Mouse (Mus musculus) thymus, adult 2 months (tissue): ENCODE measurements around the gene Mid1. TPM values are rescaled to one million over a fixed set of nuclear protein-coding genes. Genes with fewer than 3 reads are reported as not detected.
A peak's percentile ranks its signal among the peaks of the same experiment; 100 is the strongest.
"Not testable (repeated sequence)": the region's sequence is repeated elsewhere in the genome, so short reads cannot be mapped to it uniquely, and the experiment has no call there.

ENCODE experiments used
- DNase-seq: peaks from one replicate; pipeline ENCODE4 v3.0.0; 2021
- H3K27ac ChIP-seq: fragments of 200-500 bp; 2 replicates; pipeline ENCODE4 v1.5.1; 2012; ENCODE audit warnings: low read length, control low read depth; ENCODE audit not compliant: control insufficient read depth, insufficient read depth
- H3K27me3 ChIP-seq: fragments of 200-500 bp; 2 replicates; pipeline ENCODE4 v1.6.1; 2012; ENCODE audit warnings: mild to moderate bottlenecking, low read length, moderate library complexity, mixed read lengths; ENCODE audit not compliant: control insufficient read depth, insufficient read depth
- H3K36me3 ChIP-seq: fragments of 200-500 bp; 2 replicates; pipeline ENCODE4 v1.6.1; 2012; ENCODE audit warnings: mild to moderate bottlenecking, low read length, moderate library complexity; ENCODE audit not compliant: control insufficient read depth, insufficient read depth
- H3K4me1 ChIP-seq: fragments of 200-500 bp; replicated peaks from 2 replicates; pipeline ENCODE4 v1.6.1; 2012; ENCODE audit warnings: low read length; ENCODE audit not compliant: control insufficient read depth, insufficient read depth
- H3K4me3 ChIP-seq: fragments of 200-500 bp; 2 replicates; pipeline ENCODE4 v1.5.1; 2012; ENCODE audit warnings: mild to moderate bottlenecking, low read length, control low read depth, moderate library complexity; ENCODE audit not compliant: control insufficient read depth, insufficient read depth
- CTCF ChIP-seq: fragments of 200-500 bp; IDR thresholded peaks from 2 replicates; pipeline ENCODE4 v1.5.1; 2012; ENCODE audit warnings: mild to moderate bottlenecking, control low read depth, low read length, moderate library complexity, borderline replicate concordance; ENCODE audit not compliant: control insufficient read depth, poor library complexity, insufficient read depth; ENCODE audit errors: extremely low read depth
- POLR2A ChIP-seq: fragments of 200-500 bp; IDR thresholded peaks from 2 replicates; pipeline ENCODE4 v1.6.1; 2012; ENCODE audit warnings: mild to moderate bottlenecking, low read length, control low read depth, moderate library complexity; ENCODE audit not compliant: control insufficient read depth, poor library complexity, insufficient read depth; ENCODE audit errors: extremely low read depth
- WGBS: fragments of 180-500 bp; shearing (Covaris S2); methylation state at CpG from one replicate; pipeline ENCODE4 v1.1.7; 2018; 5-methylcytosine and 5-hydroxymethylcytosine counted together
- polyA plus RNA-seq: library from polyadenylated mRNA; depleted of rRNA; stranded (reverse); fragments of >200 nt; gene quantifications from 2 replicates; pipeline ENCODE4 v1.2.3, GENCODE M21; 2012

Mid1 gene
- polyA plus RNA-seq, 1 experiment = 10.4 TPM

- peak; percentile 10 for DNase-seq
- no peak for TF ChIP-seq CTCF
- no peak for TF ChIP-seq POLR2A
- WGBS = 89% methylated on average over 12 of the region's 12 CpGs
Observed at GRCm38 (mm10) chrX:169980809-169981289, 295.9 kb downstream of the Mid1 start.

GRCm38 (mm10) chrX:169981761-169982181, 296.8 kb downstream of the Mid1 start:
- peaks cover 12% of the 10 kb centered on the region; the same call in 1 of the 2 replicates for H3K36me3 ChIP-seq
- DNase-seq, H3K27me3 ChIP-seq, H3K4me3 ChIP-seq, H3K4me1 ChIP-seq, H3K27ac ChIP-seq: not testable (repeated sequence)
- 94% methylated on average over 19 of the region's 19 CpGs for WGBS

More at GRCm38 (mm10) chrX:169980809-169981289, 295.9 kb downstream of the Mid1 start:
- H3K4me1 ChIP-seq = no peaks in the 10 kb centered on the region
- peaks cover 12% of the 10 kb centered on the region; the same call in 1 of the 2 replicates for H3K36me3 ChIP-seq
- H3K4me3 ChIP-seq = no peak overlapping the region
- no peak overlapping the region for H3K27ac ChIP-seq
- H3K27me3 ChIP-seq = no peaks in the 10 kb centered on the region

- H3K4me3 ChIP-seq, H3K27me3 ChIP-seq, H3K27ac ChIP-seq, H3K4me1 ChIP-seq: not testable (repeated sequence)
- H3K36me3 ChIP-seq = peaks cover 12% of the 10 kb centered on the region; the same call in 1 of the 2 replicates
- DNase-seq = peak; percentile 4
- WGBS = 93% methylated on average over 23 of the region's 23 CpGs
Observed at GRCm38 (mm10) chrX:169982606-169983400, 297.8 kb downstream of the Mid1 start.

GRCm38 (mm10) chrX:169983401-169984165, 298.6 kb downstream of the Mid1 start:
- 92% methylated on average over 19 of the region's 19 CpGs for WGBS
- H3K4me3 ChIP-seq, H3K27me3 ChIP-seq, H3K27ac ChIP-seq, H3K4me1 ChIP-seq: not testable (repeated sequence)
- peak; percentile 12 for DNase-seq
- H3K36me3 ChIP-seq = peaks cover 12% of the 10 kb centered on the region; the same call in 1 of the 2 replicates

GRCm38 (mm10) chrX:169984331-169984730, 299.3 kb downstream of the Mid1 start:
- H3K4me3 ChIP-seq, H3K27me3 ChIP-seq, H3K27ac ChIP-seq, H3K4me1 ChIP-seq: not testable (repeated sequence)
- peak; percentile 2 for DNase-seq
- H3K36me3 ChIP-seq = peaks cover 12% of the 10 kb centered on the region; the same call in 1 of the 2 replicates
- 91% methylated on average over 7 of the region's 7 CpGs for WGBS

GRCm38 (mm10) chrX:169984853-169985252, 299.9 kb downstream of the Mid1 start:
- H3K36me3 ChIP-seq = peaks cover 12% of the 10 kb centered on the region; the same call in 1 of the 2 replicates
- DNase-seq = peak; percentile 25
- not testable (repeated sequence) for H3K27ac ChIP-seq, H3K4me3 ChIP-seq, H3K27me3 ChIP-seq, H3K4me1 ChIP-seq
- WGBS = 91% methylated on average over 21 of the region's 21 CpGs

- H3K36me3 ChIP-seq = peaks cover 12% of the 10 kb centered on the region; the same call in 1 of the 2 replicates
Observed at GRCm38 (mm10) chrX:169985796-169986195, 300.8 kb downstream of the Mid1 start.

GRCm38 (mm10) chrX:169986519-169987367, 301.7 kb downstream of the Mid1 start:
- H3K36me3 ChIP-seq = peaks cover 12% of the 10 kb centered on the region; the same call in 1 of the 2 replicates
- WGBS = 73% methylated on average over 51 of the region's 51 CpGs
- not testable (repeated sequence) for H3K27me3 ChIP-seq, H3K27ac ChIP-seq, H3K4me1 ChIP-seq
- H3K4me3 ChIP-seq = peak overlapping the region; percentile 29
- peak; percentile 92 for DNase-seq

More at GRCm38 (mm10) chrX:169985796-169986195, 300.8 kb downstream of the Mid1 start:
- H3K4me3 ChIP-seq, H3K4me1 ChIP-seq, H3K27ac ChIP-seq, H3K27me3 ChIP-seq: not testable (repeated sequence)
- peak; percentile 57 for DNase-seq
- 87% methylated on average over 18 of the region's 18 CpGs for WGBS

- not testable (repeated sequence) for H3K4me3 ChIP-seq, H3K4me1 ChIP-seq, H3K27me3 ChIP-seq, H3K27ac ChIP-seq
- DNase-seq = peak; percentile 69
- 90% methylated on average over 28 of the region's 28 CpGs for WGBS
- peaks cover 12% of the 10 kb centered on the region; the same call in 1 of the 2 replicates for H3K36me3 ChIP-seq
Observed at GRCm38 (mm10) chrX:169987368-169987837, 302.4 kb downstream of the Mid1 start.
